Mouse (Mus musculus): ENCODE data around the gene Ntmt1. TPM values are rescaled to one million over a fixed set of nuclear protein-coding genes. Genes with fewer than 3 reads are reported as not detected.

Ntmt1 gene
- polyA plus RNA-seq, 1 experiment from 2014 or later, result 102 TPM

DNA sequence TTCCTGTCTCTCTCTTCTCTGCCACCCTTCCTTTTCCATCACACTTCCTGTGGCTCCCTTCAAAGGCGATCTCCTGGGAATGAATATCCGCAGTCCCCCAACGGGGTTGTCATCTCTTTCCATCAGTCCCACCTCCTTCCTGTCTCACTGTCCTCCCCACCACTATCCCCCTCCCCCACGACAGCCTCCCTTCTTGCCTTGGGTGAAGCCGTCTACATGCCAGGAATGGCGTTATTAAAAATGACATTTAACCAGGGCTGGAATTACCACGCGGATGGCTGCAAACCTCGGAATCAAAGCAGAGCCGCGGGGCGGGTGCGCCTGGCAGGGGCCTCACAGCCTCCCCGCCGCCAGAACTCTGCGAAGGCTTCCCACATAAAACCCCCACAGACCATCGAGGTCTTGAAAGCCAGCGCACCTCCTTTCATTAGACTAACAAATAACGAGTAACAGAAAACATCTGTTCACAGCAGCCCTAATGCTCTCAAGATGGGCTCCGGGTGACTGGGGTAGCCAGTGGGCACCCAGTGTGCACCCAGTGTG lies 45.2 kb downstream of the Ntmt1 start:
- H3K27me3 ChIP-seq, result 0 out of 2 replicates have a peak, but pooled peaks cover 4% of the 10 kb centered on the region
- no peak overlapping the region for H3K27ac ChIP-seq
- H3K4me3 ChIP-seq, result no peak overlapping the region
- ATAC-seq (ENCODE audit: low FRiP score), result no peak
- H3K4me1 ChIP-seq, result peaks cover 39% of the 10 kb centered on the region
- whole genome bisulfite sequencing, result 39% methylated on average over 20 of the region's 20 CpGs
- no peak overlapping the region for H3K4me2 ChIP-seq (replicated peaks)
- no peak overlapping the region for H3K9ac ChIP-seq
- H3K9me3 ChIP-seq (replicated peaks), result no peaks in the 10 kb centered on the region
- H3K36me3 ChIP-seq, result no peaks in the 10 kb centered on the region

GRCm38 (mm10) chr2:30857076-30857475 lies 49.5 kb downstream of the Ntmt1 start:
- 55% methylated on average over 6 of the region's 6 CpGs for WGBS
- Histone ChIP-seq H3K9me3 (replicated peaks) (no peaks in the 10 kb centered on the region), H3K27ac (no peak overlapping the region)

GRCm38 (mm10) chr2:30859782-30860181 lies 52.2 kb downstream of the Ntmt1 start:
- peaks cover 11% of the 10 kb centered on the region for H3K27me3 ChIP-seq
- no peaks in the 10 kb centered on the region for H3K36me3 ChIP-seq
- no peak overlapping the region for H3K9ac ChIP-seq
- no peak overlapping the region for H3K27ac ChIP-seq
- WGBS, result 78% methylated on average over 5 of the region's 5 CpGs
- no peak overlapping the region for H3K4me2 ChIP-seq (replicated peaks)
- H3K4me1 ChIP-seq, result peaks cover 16% of the 10 kb centered on the region
- no peaks in the 10 kb centered on the region for H3K9me3 ChIP-seq (replicated peaks)
- ATAC-seq (ENCODE audit: low FRiP score), result no peak
- H3K4me3 ChIP-seq, result no peak overlapping the region

More at GRCm38 (mm10) chr2:30857076-30857475, 49.5 kb downstream of the Ntmt1 start:
- ATAC-seq (ENCODE audit: low FRiP score), result no peak
- Histone ChIP-seq H3K27me3 (0 out of 2 replicates have a peak, but pooled peaks cover 4% of the 10 kb centered on the region), H3K4me3 (no peak overlapping the region), H3K36me3 (no peaks in the 10 kb centered on the region), H3K9ac (no peak overlapping the region), H3K4me2 (replicated peaks) (no peak overlapping the region), H3K4me1 (peaks cover 29% of the 10 kb centered on the region)

- Histone ChIP-seq H3K27me3 (peaks cover 18% of the 10 kb centered on the region), H3K4me1 (peaks cover 20% of the 10 kb centered on the region), H3K27ac (no peak overlapping the region), H3K4me3 (no peak overlapping the region), H3K9me3 (replicated peaks) (no peaks in the 10 kb centered on the region), H3K36me3 (no peaks in the 10 kb centered on the region), H3K4me2 (replicated peaks) (no peak overlapping the region), H3K9ac (no peak overlapping the region)
- ATAC-seq (ENCODE audit: low FRiP score), result no peak
- 64% methylated on average over 4 of the region's 4 CpGs for WGBS
These were observed 54.5 kb downstream of the Ntmt1 start for GRCm38 (mm10) chr2:30862081-30862480.

DNA sequence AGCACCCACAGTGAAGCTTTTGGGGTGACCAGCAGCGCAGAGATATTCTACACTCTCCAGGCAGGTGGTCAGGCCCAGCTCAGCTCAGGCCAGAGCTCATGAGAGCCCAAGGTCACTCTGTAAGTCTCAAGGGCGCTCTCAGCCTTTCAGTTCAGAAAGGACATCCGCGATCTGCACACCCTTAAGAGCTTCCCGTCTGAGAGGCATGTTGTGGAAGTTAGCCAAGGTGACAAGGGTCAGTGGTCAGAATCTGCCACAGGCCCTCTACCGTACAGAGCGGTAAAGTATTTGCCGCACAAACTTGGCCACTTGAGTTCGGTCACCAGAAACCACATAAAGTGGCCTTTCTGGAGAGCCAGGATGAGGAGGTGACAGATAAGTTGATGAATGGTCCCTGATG lies 55.9 kb downstream of the Ntmt1 start:
- no peaks in the 10 kb centered on the region for H3K9me3 ChIP-seq (replicated peaks)
- 76% methylated on average over 9 of the region's 9 CpGs for WGBS
- no peak overlapping the region for H3K27ac ChIP-seq
- no peak overlapping the region; the same call in 1 of the 2 replicates for H3K9ac ChIP-seq
- no peak overlapping the region for H3K4me2 ChIP-seq (replicated peaks)
- no peak overlapping the region for H3K4me3 ChIP-seq
- H3K4me1 ChIP-seq, result peaks cover 20% of the 10 kb centered on the region
- no peak for ATAC-seq (ENCODE audit: low FRiP score)
- peaks cover 18% of the 10 kb centered on the region for H3K27me3 ChIP-seq
- no peaks in the 10 kb centered on the region for H3K36me3 ChIP-seq

DNA sequence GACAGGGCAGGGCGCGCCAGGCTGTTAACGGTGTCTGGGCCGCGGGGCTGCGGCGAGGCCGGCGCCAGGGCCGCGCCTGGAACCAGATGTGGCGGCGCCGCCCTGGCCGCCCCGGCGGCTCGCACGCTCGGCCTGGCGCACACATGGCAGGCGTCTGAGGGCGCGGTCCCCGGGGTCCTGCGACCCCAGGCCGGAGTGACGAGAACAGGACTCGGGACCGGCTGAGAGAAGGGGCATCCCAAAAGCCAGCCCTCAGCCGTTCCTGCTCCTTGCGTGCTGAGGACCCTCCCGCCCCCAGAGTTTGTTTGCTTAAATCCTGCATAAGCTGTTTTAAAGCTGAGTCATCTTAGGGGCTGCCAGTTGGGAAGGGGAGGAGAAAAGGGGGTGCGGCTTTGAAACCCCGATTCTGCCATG lies 57.3 kb downstream of the Ntmt1 start:
- 0 out of 2 replicates have a peak overlapping the region, but pooled peaks have one; percentile 40 for H3K27ac ChIP-seq
- peaks cover 20% of the 10 kb centered on the region for H3K4me1 ChIP-seq
- no peak for ATAC-seq (ENCODE audit: low FRiP score)
- peak overlapping the region; percentile 25 for H3K4me3 ChIP-seq
- no peaks in the 10 kb centered on the region for H3K9me3 ChIP-seq (replicated peaks)
- WGBS, result 2% methylated on average over 35 of the region's 35 CpGs
- H3K9ac ChIP-seq, result peak overlapping the region; percentile 39; the same call in 1 of the 2 replicates
- H3K36me3 ChIP-seq, result no peaks in the 10 kb centered on the region
- H3K27me3 ChIP-seq, result peaks cover 18% of the 10 kb centered on the region
- peak overlapping the region; percentile 47 for H3K4me2 ChIP-seq (replicated peaks)

DNA sequence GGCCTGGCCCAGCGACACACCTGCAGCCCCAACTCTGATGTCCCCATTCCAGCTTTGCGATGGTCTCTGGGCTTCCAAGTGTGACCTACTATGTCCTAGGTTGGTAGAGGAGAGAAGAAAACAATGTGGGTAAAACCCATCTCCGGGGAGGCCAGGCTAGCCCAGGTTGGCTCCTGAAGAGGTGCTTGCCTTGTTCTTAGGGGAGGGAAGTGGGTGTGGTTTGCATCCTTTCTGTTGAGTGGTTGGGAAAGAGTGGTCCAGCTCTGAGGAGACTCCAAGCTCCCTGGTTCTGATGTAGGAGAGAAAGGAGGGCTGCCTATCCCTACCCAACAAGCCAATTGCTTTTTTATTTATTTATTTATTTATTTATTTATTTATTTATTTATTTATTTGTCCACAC lies 57.8 kb downstream of the Ntmt1 start:
- Histone ChIP-seq H3K36me3 (no peaks in the 10 kb centered on the region), H3K9me3 (replicated peaks) (no peaks in the 10 kb centered on the region), H3K9ac (no peak overlapping the region), H3K4me2 (replicated peaks) (peak overlapping the region; percentile 47), H3K27ac (no peak overlapping the region), H3K27me3 (peaks cover 18% of the 10 kb centered on the region), H3K4me1 (peaks cover 20% of the 10 kb centered on the region), H3K4me3 (peak overlapping the region; percentile 25; the same call in 1 of the 2 replicates)
- no peak for ATAC-seq (ENCODE audit: low FRiP score)
- WGBS, result 60% methylated on average over 3 of the region's 3 CpGs

DNA sequence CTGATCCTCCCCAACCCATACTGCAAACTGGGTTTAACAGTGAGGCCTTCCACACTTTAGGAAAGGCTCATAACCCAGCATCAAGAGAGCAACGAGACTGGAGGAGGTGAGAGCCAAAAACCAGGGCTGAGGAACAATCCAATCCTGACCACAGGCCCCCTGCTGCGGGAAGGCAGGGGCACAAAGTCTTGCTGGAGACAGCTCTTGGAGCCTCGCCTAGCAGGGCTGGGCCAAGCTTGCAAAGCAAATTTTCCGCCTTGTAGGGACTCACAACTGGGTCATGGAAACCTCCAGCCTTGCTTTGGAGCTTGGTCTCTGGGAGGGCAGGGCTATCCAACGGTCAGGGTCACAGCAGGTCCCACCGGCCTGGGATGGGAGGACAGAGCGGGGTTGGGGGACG lies 63.2 kb downstream of the Ntmt1 start:
- ATAC-seq (ENCODE audit: low FRiP score), result no peak
- H3K9ac ChIP-seq, result no peak overlapping the region
- H3K9me3 ChIP-seq (replicated peaks), result no peaks in the 10 kb centered on the region
- H3K27ac ChIP-seq, result no peak overlapping the region
- H3K4me3 ChIP-seq, result no peak overlapping the region
- peaks cover 13% of the 10 kb centered on the region for H3K4me1 ChIP-seq
- WGBS, result 65% methylated on average over 8 of the region's 8 CpGs
- H3K36me3 ChIP-seq, result no peaks in the 10 kb centered on the region
- no peaks in the 10 kb centered on the region for H3K27me3 ChIP-seq
- H3K4me2 ChIP-seq (replicated peaks), result no peak overlapping the region

Other genes starting within 250 kb of the Ntmt1 start
- gene Cstad, start 212.8 kb upstream of the Ntmt1 start, polyA plus RNA-seq (2016; fragmentation: Nextera tagmentation; extraction: Ambion mirVana), result 0.45 and 0.89 TPM in 2 replicates
- gene 1700001O22Rik, start 4.2 kb upstream of the Ntmt1 start, polyA plus RNA-seq (2016; fragmentation: Nextera tagmentation; extraction: Ambion mirVana), result 1.9 and 2.2 TPM in 2 replicates
- 38.9 and 40.6 TPM in 2 replicates for gene Asb6, start 22.5 kb downstream of the Ntmt1 start, polyA plus RNA-seq (2016; fragmentation: Nextera tagmentation; extraction: Ambion mirVana)
- gene Prrx2, start 27.1 kb downstream of the Ntmt1 start, polyA plus RNA-seq (2016; fragmentation: Nextera tagmentation; extraction: Ambion mirVana), result 38.8 and 38.9 TPM in 2 replicates
- gene Ptges, start 122.0 kb downstream of the Ntmt1 start, polyA plus RNA-seq (2016; fragmentation: Nextera tagmentation; extraction: Ambion mirVana), result 4.7 and 7.1 TPM in 2 replicates
- gene Tor1b, start 145.1 kb downstream of the Ntmt1 start, polyA plus RNA-seq (2016; fragmentation: Nextera tagmentation; extraction: Ambion mirVana), result 22.9 and 23.2 TPM in 2 replicates
- 77.1 and 77.7 TPM in 2 replicates for gene Tor1a, start 160.1 kb downstream of the Ntmt1 start, polyA plus RNA-seq (2016; fragmentation: Nextera tagmentation; extraction: Ambion mirVana)
- 75.2 and 75.4 TPM in 2 replicates for gene BC005624, start 174.4 kb downstream of the Ntmt1 start, polyA plus RNA-seq (2016; fragmentation: Nextera tagmentation; extraction: Ambion mirVana)
- 35.0 and 37.9 TPM in 2 replicates for gene Usp20, start 174.5 kb downstream of the Ntmt1 start, polyA plus RNA-seq (2016; fragmentation: Nextera tagmentation; extraction: Ambion mirVana)